Mouse (Mus musculus) intestine, embryonic 14.5 days (tissue): ENCODE results near the gene Nhlrc4. TPM values are rescaled to one million over a fixed set of nuclear protein-coding genes. Genes with fewer than 3 reads are reported as not detected.

Source experiments
- ATAC-seq: fragments of 200-750 bp; cut with Nextera tagmentation; replicated peaks from 2 replicates; pipeline ENCODE4 v1.8.0; 2017; ENCODE audit warnings: low read depth, moderate number of reproducible peaks, moderate TSS enrichment, moderate library complexity; ENCODE audit not compliant: low FRiP score, low TSS enrichment
- DNase-seq: peaks from one replicate; pipeline ENCODE4 v3.0.0-alpha.2; 2018; ENCODE audit warnings: low spot score
- H3K27ac ChIP-seq: fragments of 300-500 bp; sonication (generic); 2 replicates; pipeline ENCODE4 v1.5.1; 2014; ENCODE audit warnings: low read depth, mild to moderate bottlenecking, control low read depth
- H3K27me3 ChIP-seq: fragments of 300-500 bp; sonication (generic); replicated peaks from 2 replicates; pipeline ENCODE4 v1.6.1; 2014; ENCODE audit warnings: low read length, control low read depth; ENCODE audit not compliant: control insufficient read depth, insufficient read depth
- H3K36me3 ChIP-seq: fragments of 300-500 bp; sonication (generic); 2 replicates; pipeline ENCODE4 v1.6.1; 2014; ENCODE audit warnings: low read length, control low read depth; ENCODE audit not compliant: control insufficient read depth, insufficient read depth
- H3K4me1 ChIP-seq: fragments of 300-500 bp; sonication (generic); replicated peaks from 2 replicates; pipeline ENCODE4 v1.6.1; 2014; ENCODE audit warnings: low read length, control low read depth, mixed read lengths; ENCODE audit not compliant: control insufficient read depth, insufficient read depth
- H3K4me2 ChIP-seq: fragments of 300-500 bp; sonication (generic); 2 replicates; pipeline ENCODE4 v1.6.1; 2014; ENCODE audit warnings: low read length
- H3K4me3 ChIP-seq: fragments of 300-500 bp; sonication (generic); 2 replicates; pipeline ENCODE4 v1.5.1; 2014; ENCODE audit warnings: low read depth, low read length, control low read depth, mixed read lengths
- H3K9ac ChIP-seq: fragments of 300-500 bp; sonication (generic); 2 replicates; pipeline ENCODE4 v1.6.1; 2014; ENCODE audit warnings: mild to moderate bottlenecking, low read length
- H3K9me3 ChIP-seq: fragments of 300-500 bp; sonication (generic); 2 replicates; pipeline ENCODE4 v1.6.1; 2016; ENCODE audit warnings: low read length, control low read depth; ENCODE audit not compliant: control insufficient read depth
- WGBS: fragments of 180-500 bp; shearing (Covaris S2); extraction: QIAGEN DNeasy Blood & Tissue Kit; methylation state at CpG from one replicate; pipeline ENCODE4 v1.1.7; 2014; 5-methylcytosine and 5-hydroxymethylcytosine counted together
- polyA plus RNA-seq: library from polyadenylated mRNA; unstranded; fragments of >200 nt; fragmentation: Nextera tagmentation; extraction: Ambion mirVana; gene quantifications from 2 replicates; pipeline ENCODE4 v1.2.1, GENCODE M21; 2014

The Nhlrc4 gene
- polyA plus RNA-seq, 1 experiment from 2014 or later = not detected

DNA sequence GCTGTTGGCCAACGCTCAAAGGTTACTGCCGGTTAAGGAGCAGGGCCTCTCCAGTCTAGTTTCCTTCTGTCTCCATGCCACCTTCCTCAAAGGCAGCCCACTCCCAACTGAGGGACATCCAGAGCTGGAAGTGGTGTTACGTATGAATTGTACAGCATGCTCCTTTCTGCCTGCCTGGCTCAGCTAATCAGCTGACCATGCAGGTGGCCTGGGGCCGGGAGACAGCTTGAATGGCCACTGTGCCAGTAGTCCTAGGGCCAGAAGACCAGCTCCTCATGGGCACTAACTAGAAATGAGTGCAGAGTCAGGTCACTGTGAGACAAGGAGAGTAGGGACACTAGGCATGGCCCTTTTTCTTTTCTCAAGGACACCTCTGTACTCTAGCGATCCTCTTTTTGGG lies 8.4 kb upstream of the Nhlrc4 start:
- H3K4me1 ChIP-seq = peaks cover 5% of the 10 kb centered on the region; the same call in 1 of the 2 replicates
- H3K9me3 ChIP-seq = no peaks in the 10 kb centered on the region
- DNase-seq = no peak
- peaks cover 44% of the 10 kb centered on the region for H3K27me3 ChIP-seq
- no peak overlapping the region for H3K4me2 ChIP-seq
- H3K4me3 ChIP-seq = no peak overlapping the region
- 0 out of 2 replicates have a peak, but pooled peaks cover 11% of the 10 kb centered on the region for H3K36me3 ChIP-seq
- no peak overlapping the region for H3K9ac ChIP-seq
- 81% methylated on average over 5 of the region's 5 CpGs for WGBS
- H3K27ac ChIP-seq = no peak overlapping the region
- ATAC-seq = no peak

DNA sequence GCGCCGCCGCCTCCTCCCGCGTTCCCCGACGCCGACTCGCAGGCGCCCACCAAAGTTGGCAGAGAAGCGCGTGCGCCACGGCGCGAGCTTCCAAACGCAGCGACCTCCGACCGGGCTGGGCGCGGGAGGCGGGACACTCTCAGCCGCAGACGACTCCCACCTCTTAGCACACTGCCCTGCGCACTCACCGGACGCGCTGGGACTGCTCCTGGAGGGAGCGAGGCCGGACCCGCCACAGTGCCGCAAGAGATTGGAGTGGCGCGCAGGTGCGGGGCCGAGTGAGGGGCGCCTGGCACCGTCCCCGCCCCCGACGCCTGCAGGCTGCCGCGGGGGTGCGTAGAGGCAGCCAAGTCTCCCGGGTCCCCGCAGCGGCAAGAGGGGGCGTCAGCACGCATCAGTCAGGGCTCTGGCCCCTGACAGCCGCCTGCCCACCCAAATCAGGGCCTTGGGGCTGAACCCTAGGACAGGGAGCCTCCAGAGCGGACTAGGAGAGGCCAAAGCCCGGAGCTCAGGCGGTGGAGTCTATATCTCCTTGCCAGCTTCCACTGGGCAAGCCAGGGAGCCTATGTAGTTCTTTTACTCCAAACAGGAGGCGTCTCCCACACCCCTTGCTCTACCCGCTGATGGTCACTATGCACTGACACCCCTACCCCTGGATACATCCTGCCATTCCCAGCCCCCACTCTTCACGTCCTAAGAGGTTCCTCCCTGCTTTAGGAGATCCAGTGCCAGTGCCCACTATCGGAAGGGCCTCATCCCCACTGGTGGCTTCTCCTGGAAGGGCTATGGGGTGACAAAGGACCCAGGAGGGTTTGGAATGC lies 7.3 kb upstream of the Nhlrc4 start, which contains the start of gene A930017K11Rik:
A930017K11Rik (minus strand) TSS at position 763 of the 821 bp plus-strand sequence.
- peak within 1 kb of the TSS; percentile 39 for H3K4me3 ChIP-seq
- no peaks in the 10 kb centered on the region for H3K9me3 ChIP-seq
- ATAC-seq (no peak), DNase-seq (no peak)
- 2% methylated on average over 54 of the region's 58 CpGs for WGBS
- H3K4me1 ChIP-seq = peaks cover 5% of the 10 kb centered on the region; the same call in 1 of the 2 replicates
- no peak within 1 kb of the TSS for H3K27ac ChIP-seq
- H3K36me3 ChIP-seq = no peaks in the 10 kb centered on the region
- peaks cover 44% of the 10 kb centered on the region for H3K27me3 ChIP-seq
- H3K9ac ChIP-seq = no peak within 1 kb of the TSS; the same call in 1 of the 2 replicates
- peak within 1 kb of the TSS; percentile 64 for H3K4me2 ChIP-seq

DNA sequence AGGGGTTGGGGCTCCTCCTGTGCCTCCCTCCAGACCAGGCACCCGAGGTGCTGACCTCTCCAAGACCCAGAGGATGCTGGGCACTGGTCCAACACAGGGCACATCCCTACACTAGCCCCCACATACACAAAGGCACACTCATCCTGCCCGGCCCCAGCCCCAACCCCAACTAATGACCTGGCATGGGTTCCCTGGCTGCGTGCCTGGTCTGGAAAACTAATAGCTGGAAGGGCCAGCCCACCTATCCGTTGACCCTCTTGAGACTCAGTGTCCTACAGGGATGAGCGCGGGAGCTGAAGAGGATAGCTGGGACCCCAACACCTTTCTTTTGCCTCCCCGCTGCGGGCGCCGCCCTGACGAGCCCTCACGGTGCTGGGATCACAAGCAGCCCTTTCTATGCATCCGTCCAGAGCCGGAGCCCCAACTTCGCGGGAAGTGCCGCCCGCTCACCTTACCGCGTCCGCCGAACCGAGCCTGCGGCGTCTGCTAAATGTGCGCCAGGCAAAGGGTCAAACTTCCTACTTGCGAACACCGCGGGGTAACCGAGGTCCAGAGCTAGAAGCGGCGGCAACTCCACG lies 6.6 kb upstream of the Nhlrc4 start:
- no peak for ATAC-seq
- H3K4me3 ChIP-seq = peak overlapping the region; percentile 39
- H3K9me3 ChIP-seq = no peaks in the 10 kb centered on the region
- peak; percentile 73 for DNase-seq
- H3K27me3 ChIP-seq = peaks cover 44% of the 10 kb centered on the region
- peak overlapping the region; percentile 64 for H3K4me2 ChIP-seq
- 1% methylated on average over 33 of the region's 33 CpGs for WGBS
- H3K27ac ChIP-seq = no peak overlapping the region
- H3K9ac ChIP-seq = no peak overlapping the region; the same call in 1 of the 2 replicates
- H3K36me3 ChIP-seq = no peaks in the 10 kb centered on the region
- H3K4me1 ChIP-seq = peaks cover 5% of the 10 kb centered on the region; the same call in 1 of the 2 replicates

DNA sequence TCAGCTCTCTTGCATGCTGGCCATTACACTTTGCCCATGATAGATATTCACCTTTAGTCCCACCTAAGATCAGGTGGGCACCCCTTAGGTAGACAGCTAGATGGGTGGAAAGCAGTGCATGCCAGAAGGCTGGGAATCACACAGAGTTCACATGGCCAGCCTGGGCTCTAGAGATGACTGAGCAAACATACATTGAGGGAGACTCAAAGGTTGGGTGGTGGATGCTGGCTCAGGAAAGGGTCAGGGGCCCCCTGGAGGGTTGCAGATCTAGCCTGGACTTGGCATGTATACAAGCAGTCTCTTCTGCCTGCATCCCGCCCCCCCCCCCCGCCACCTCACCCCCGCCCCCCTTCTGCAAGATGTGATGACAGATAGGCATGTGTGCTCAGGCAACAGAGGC lies 5.9 kb upstream of the Nhlrc4 start:
- no peak overlapping the region for H3K9ac ChIP-seq
- peaks cover 44% of the 10 kb centered on the region for H3K27me3 ChIP-seq
- WGBS = 0% methylated on average over 3 of the region's 3 CpGs
- no peak overlapping the region for H3K4me2 ChIP-seq
- ATAC-seq = no peak
- DNase-seq = no peak
- H3K9me3 ChIP-seq = no peaks in the 10 kb centered on the region
- H3K4me1 ChIP-seq = peaks cover 5% of the 10 kb centered on the region; the same call in 1 of the 2 replicates
- H3K36me3 ChIP-seq = no peaks in the 10 kb centered on the region
- H3K4me3 ChIP-seq = no peak overlapping the region
- H3K27ac ChIP-seq = no peak overlapping the region

DNA sequence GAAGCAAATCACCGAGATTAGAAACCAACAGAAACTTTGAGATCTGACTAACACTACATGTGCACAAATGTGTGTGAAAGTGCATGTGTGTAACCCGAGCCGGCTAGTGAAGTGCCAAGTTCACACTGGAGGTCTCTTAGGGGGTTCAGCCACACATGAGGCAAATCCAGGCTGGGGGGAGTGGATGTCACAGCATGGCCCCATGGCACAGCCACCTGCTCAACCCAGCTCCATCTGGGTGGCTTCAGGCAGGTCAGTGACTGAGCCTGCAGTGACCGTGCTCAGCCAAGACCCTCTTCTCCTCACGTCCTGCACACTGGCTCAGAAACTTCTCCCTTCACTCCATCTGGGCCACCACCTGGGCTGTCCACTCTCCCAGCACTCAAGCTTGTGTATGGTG lies 5.2 kb upstream of the Nhlrc4 start:
- H3K27ac ChIP-seq = no peak overlapping the region
- no peak for DNase-seq
- H3K4me2 ChIP-seq = no peak overlapping the region
- 83% methylated on average over 5 of the region's 5 CpGs for WGBS
- peaks cover 44% of the 10 kb centered on the region for H3K27me3 ChIP-seq
- H3K36me3 ChIP-seq = no peaks in the 10 kb centered on the region
- no peak for ATAC-seq
- no peaks in the 10 kb centered on the region for H3K9me3 ChIP-seq
- no peak overlapping the region for H3K9ac ChIP-seq
- H3K4me3 ChIP-seq = no peak overlapping the region
- H3K4me1 ChIP-seq = peaks cover 5% of the 10 kb centered on the region; the same call in 1 of the 2 replicates

DNA sequence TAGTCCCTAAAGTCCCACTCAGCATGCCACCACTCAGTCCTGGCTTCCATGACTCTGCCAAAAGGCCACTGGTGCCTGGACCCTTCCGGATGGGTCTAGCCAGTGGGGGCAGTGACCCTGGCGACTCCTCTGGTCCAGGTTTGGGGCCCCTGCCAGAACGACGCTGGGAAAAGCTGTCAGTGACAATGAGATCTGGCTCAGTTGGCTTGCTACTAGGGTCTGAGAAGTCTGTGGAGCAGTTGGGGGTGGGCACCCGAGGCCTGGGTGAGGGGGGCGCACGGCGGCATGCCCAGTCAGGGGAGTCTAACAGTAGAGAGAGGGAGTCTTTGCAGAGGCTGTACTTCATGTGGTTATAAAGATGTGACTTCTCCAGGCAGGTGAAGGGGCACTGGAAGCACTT lies 3.3 kb upstream of the Nhlrc4 start:
- Histone ChIP-seq H3K4me3 (no peak overlapping the region), H3K27me3 (peaks cover 34% of the 10 kb centered on the region), H3K9ac (no peak overlapping the region), H3K4me1 (peaks cover 5% of the 10 kb centered on the region; the same call in 1 of the 2 replicates), H3K36me3 (no peaks in the 10 kb centered on the region), H3K27ac (no peak overlapping the region), H3K9me3 (no peaks in the 10 kb centered on the region), H3K4me2 (no peak overlapping the region)
- WGBS = 83% methylated on average over 8 of the region's 8 CpGs
- ATAC-seq (no peak), DNase-seq (no peak)

DNA sequence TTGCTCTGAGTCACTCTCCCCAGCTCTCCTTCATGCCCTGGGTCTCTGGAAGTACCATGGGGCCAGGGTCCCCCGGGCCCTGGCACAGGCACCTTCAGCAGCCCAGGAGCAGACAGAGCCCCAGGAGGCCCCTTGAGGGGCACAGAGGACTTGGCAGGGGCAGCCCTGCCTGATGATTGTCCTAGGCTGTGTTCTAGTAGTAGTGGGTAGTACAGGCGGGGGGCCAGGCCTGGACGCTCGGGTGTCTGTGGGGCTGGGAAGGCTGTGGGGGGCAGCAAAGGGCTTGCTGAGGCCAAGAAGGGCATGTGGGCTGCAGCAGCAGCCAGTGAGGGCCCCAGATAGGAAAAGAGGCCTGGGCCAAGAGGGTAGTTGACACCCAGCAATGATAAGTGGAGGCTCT lies 2.8 kb upstream of the Nhlrc4 start:
- Histone ChIP-seq H3K36me3 (no peaks in the 10 kb centered on the region), H3K9me3 (no peaks in the 10 kb centered on the region), H3K4me1 (peaks cover 5% of the 10 kb centered on the region; the same call in 1 of the 2 replicates), H3K4me2 (no peak overlapping the region), H3K4me3 (no peak overlapping the region), H3K27me3 (peaks cover 30% of the 10 kb centered on the region), H3K9ac (no peak overlapping the region), H3K27ac (no peak overlapping the region)
- 73% methylated on average over 4 of the region's 4 CpGs for WGBS
- ATAC-seq = no peak
- no peak for DNase-seq

DNA sequence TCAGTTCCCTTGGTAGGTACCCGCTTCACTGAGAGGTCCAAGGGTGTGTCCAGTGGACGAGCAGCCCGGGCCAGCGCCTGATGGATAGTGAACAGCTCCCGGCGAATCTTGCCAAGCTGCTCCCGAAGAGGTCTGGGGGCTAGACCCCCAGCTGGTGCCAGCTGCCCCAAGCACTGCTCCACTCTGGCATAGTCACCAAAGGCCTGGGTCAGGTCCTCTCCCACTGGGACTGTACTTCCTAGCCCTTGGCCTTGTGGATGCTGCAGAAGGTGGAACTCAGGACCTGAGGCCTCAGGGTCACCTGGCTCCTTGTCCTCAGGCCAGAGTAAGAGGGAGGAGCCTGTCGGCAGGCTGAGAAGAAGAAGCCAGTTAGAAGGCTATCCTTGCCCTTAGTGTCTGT lies 2.1 kb upstream of the Nhlrc4 start:
- no peak overlapping the region for H3K4me3 ChIP-seq
- peaks cover 23% of the 10 kb centered on the region for H3K27me3 ChIP-seq
- 72% methylated on average over 8 of the region's 8 CpGs for WGBS
- no peak for DNase-seq
- H3K4me2 ChIP-seq = no peak overlapping the region
- no peak for ATAC-seq
- no peaks in the 10 kb centered on the region for H3K9me3 ChIP-seq
- no peak overlapping the region for H3K9ac ChIP-seq
- peaks cover 2% of the 10 kb centered on the region; the same call in 1 of the 2 replicates for H3K4me1 ChIP-seq
- no peak overlapping the region for H3K27ac ChIP-seq
- no peaks in the 10 kb centered on the region for H3K36me3 ChIP-seq
